Mouse (Mus musculus) T-cell, adult 66 days (primary cell): ENCODE data around the gene Mthfd1l. TPM values are rescaled to one million over a fixed set of nuclear protein-coding genes. Genes with fewer than 3 reads are reported as not detected.

Experiments
- total RNA-seq, 2 experiments: library from RNA; stranded (reverse); gene quantifications; 3 replicates in 1 of 2; 4 replicates in 1 of 2; pipeline ENCODE4 v1.2.4; 2023

Gene Mthfd1l
- total RNA-seq, result 10 to 100 TPM; 46.1 to 46.8 TPM

GRCm38 (mm10) chr10:3972981-3973588 lies at the start of gene Mthfd1l:
TSS of gene Mthfd1l (plus strand) at chr10:3973118.

Other genes starting within 250 kb of the Mthfd1l start
- gene Plekhg1, start 232.8 kb upstream of the Mthfd1l start, total RNA-seq, result under 1 TPM in 1 of 2 experiments, not detected in 1; 0.12 TPM